Mouse (Mus musculus): ENCODE measurements around the gene Arl15. TPM values are rescaled to one million over a fixed set of nuclear protein-coding genes. Genes with fewer than 3 reads are reported as not detected.

The Arl15 gene
- polyA plus RNA-seq, 1 experiment from 2014 or later = 4.9 TPM

DNA sequence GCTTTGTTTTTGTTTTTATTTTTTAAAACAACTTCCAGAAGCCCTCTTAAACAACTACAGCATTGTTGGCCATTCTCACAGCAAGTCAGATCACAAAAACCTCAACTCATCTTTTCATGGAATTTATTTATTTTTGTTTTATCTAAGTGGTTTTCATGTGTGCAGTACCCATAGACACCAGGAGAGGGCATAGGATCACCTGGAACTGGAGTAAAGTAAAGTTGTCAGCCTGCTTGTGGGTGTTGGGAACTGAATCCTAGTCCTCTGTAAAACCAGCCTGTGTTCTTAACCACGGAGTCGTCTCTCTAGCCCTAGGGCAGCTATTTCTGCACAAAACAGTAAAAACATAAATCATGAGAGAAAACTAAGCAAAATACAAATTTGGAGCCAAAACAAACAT lies 334.1 kb downstream of the Arl15 start:
- TF ChIP-seq CTCF (IDR thresholded peaks at IDR 0.05; ENCODE audit: low read depth) = peak; percentile 39
- 97% methylated on average over 2 of the region's 2 CpGs for WGBS
- Histone ChIP-seq H3K36me3 (ENCODE audit: control insufficient read depth, insufficient read depth) (no peaks in the 10 kb centered on the region), H3K4me3 (ENCODE audit: low read depth, low read length) (no peak overlapping the region), H3K27ac (ENCODE audit: low read depth, low read length) (no peak overlapping the region), H3K9me3 (ENCODE audit: control insufficient read depth) (no peaks in the 10 kb centered on the region), H3K27me3 (replicated peaks; ENCODE audit: control insufficient read depth, insufficient read depth, low read length) (no peaks in the 10 kb centered on the region), H3K4me1 (replicated peaks; ENCODE audit: control insufficient read depth, insufficient read depth, low read length) (no peaks in the 10 kb centered on the region), H3K9ac (ENCODE audit: low read depth, low read length) (no peak overlapping the region), H3K4me2 (replicated peaks; ENCODE audit: low read depth) (no peak overlapping the region)
- no peak for ATAC-seq

DNA sequence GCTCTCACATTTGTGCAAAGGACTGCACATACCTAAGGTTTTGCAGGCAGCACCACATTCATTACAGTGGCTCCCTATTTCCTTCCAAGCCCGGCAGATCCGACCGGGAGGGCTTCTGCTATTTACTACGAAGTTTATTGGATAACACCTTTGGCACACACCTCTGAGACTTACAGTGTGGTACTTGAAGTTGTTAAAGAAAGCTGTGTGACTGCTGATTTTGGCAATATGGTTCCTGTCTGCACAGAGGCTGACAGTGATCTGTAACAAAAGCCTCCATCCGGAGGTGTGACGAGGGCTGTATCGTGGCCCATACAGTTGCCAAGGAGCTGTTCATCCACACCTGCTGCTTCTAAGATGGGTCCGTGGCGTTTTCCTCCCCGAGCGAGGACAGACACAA lies 335.7 kb downstream of the Arl15 start:
- no peak overlapping the region for H3K4me2 ChIP-seq (replicated peaks; ENCODE audit: low read depth)
- WGBS = 83% methylated on average over 11 of the region's 11 CpGs
- TF ChIP-seq CTCF (IDR thresholded peaks at IDR 0.05; ENCODE audit: low read depth) = no peak
- ATAC-seq = no peak
- H3K4me3 ChIP-seq (ENCODE audit: low read depth, low read length) = no peak overlapping the region
- H3K36me3 ChIP-seq (ENCODE audit: control insufficient read depth, insufficient read depth) = no peaks in the 10 kb centered on the region
- H3K27ac ChIP-seq (ENCODE audit: low read depth, low read length) = no peak overlapping the region
- H3K9me3 ChIP-seq (ENCODE audit: control insufficient read depth) = no peaks in the 10 kb centered on the region
- H3K4me1 ChIP-seq (replicated peaks; ENCODE audit: control insufficient read depth, insufficient read depth, low read length) = no peaks in the 10 kb centered on the region
- no peak overlapping the region for H3K9ac ChIP-seq (ENCODE audit: low read depth, low read length)
- no peaks in the 10 kb centered on the region for H3K27me3 ChIP-seq (replicated peaks; ENCODE audit: control insufficient read depth, insufficient read depth, low read length)

GRCm38 (mm10) chr13:114130566-114131319 lies 336.4 kb downstream of the Arl15 start:
- 52% methylated on average over 11 of the region's 11 CpGs for WGBS
- no peak for ATAC-seq
- TF ChIP-seq CTCF (IDR thresholded peaks at IDR 0.05; ENCODE audit: low read depth) = no peak
- H3K9me3 ChIP-seq (ENCODE audit: control insufficient read depth) = no peaks in the 10 kb centered on the region
- H3K4me3 ChIP-seq (ENCODE audit: low read depth, low read length) = no peak overlapping the region
- H3K9ac ChIP-seq (ENCODE audit: low read depth, low read length) = no peak overlapping the region
- H3K4me1 ChIP-seq (replicated peaks; ENCODE audit: control insufficient read depth, insufficient read depth, low read length) = no peaks in the 10 kb centered on the region
- H3K4me2 ChIP-seq (replicated peaks; ENCODE audit: low read depth) = no peak overlapping the region
- H3K27ac ChIP-seq (ENCODE audit: low read depth, low read length) = no peak overlapping the region
- no peaks in the 10 kb centered on the region for H3K27me3 ChIP-seq (replicated peaks; ENCODE audit: control insufficient read depth, insufficient read depth, low read length)
- no peaks in the 10 kb centered on the region for H3K36me3 ChIP-seq (ENCODE audit: control insufficient read depth, insufficient read depth)

DNA sequence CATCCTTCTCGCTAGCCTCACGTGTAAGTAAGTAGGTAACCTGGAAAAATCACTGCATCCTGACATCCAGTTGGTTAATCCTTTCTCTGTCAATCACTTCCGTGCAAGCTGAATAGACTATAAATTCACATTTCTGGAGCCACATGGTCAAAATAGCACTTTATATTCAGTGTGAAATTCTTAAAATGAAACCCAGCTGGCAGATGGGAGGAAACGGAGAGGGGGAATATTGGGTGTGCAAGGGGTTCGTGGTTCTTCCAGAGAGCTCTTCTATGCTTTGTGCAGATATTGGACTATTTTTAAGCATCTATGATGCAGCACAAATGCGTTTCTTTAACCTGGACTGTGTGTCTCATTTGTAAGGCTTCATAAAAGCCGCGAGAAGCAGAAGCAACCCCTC lies 344.6 kb downstream of the Arl15 start:
- Histone ChIP-seq H3K4me1 (replicated peaks; ENCODE audit: control insufficient read depth, insufficient read depth, low read length) (no peaks in the 10 kb centered on the region), H3K4me2 (replicated peaks; ENCODE audit: low read depth) (no peak overlapping the region), H3K9me3 (ENCODE audit: control insufficient read depth) (no peaks in the 10 kb centered on the region), H3K9ac (ENCODE audit: low read depth, low read length) (no peak overlapping the region), H3K27ac (ENCODE audit: low read depth, low read length) (no peak overlapping the region), H3K36me3 (ENCODE audit: control insufficient read depth, insufficient read depth) (no peaks in the 10 kb centered on the region), H3K27me3 (replicated peaks; ENCODE audit: control insufficient read depth, insufficient read depth, low read length) (no peaks in the 10 kb centered on the region), H3K4me3 (ENCODE audit: low read depth, low read length) (no peak overlapping the region)
- no peak for TF ChIP-seq CTCF (IDR thresholded peaks at IDR 0.05; ENCODE audit: low read depth)
- ATAC-seq = no peak
- WGBS = 88% methylated on average over 8 of the region's 8 CpGs

DNA sequence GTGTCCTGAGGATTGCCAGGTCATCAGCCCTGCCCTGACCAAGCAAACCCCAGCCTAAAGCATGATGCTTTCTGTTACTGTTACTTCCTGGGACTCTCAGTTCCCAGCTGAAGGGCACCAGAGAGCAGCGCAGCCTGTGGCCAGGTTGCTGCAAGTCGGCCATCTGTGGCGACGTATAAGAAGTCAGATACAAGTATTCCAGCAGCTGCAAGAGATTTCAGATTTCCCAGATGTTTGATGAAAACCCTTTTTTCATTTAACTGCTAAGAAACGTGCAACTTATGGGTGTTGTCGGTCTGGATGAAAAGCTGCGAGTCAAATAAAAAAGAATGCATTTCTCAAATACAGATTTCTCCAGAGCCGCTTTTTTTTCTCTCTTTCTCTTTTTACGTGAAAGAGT lies 345.3 kb downstream of the Arl15 start:
- Histone ChIP-seq H3K4me3 (ENCODE audit: low read depth, low read length) (no peak overlapping the region), H3K4me2 (replicated peaks; ENCODE audit: low read depth) (no peak overlapping the region), H3K27me3 (replicated peaks; ENCODE audit: control insufficient read depth, insufficient read depth, low read length) (no peaks in the 10 kb centered on the region), H3K9me3 (ENCODE audit: control insufficient read depth) (no peaks in the 10 kb centered on the region), H3K36me3 (ENCODE audit: control insufficient read depth, insufficient read depth) (no peaks in the 10 kb centered on the region), H3K27ac (ENCODE audit: low read depth, low read length) (no peak overlapping the region), H3K9ac (ENCODE audit: low read depth, low read length) (no peak overlapping the region), H3K4me1 (replicated peaks; ENCODE audit: control insufficient read depth, insufficient read depth, low read length) (no peaks in the 10 kb centered on the region)
- ATAC-seq = no peak
- 80% methylated on average over 9 of the region's 9 CpGs for WGBS
- TF ChIP-seq CTCF (IDR thresholded peaks at IDR 0.05; ENCODE audit: low read depth) = no peak

- ATAC-seq = no peak
- Histone ChIP-seq H3K4me3 (ENCODE audit: low read depth, low read length) (no peak overlapping the region), H3K4me1 (replicated peaks; ENCODE audit: control insufficient read depth, insufficient read depth, low read length) (no peaks in the 10 kb centered on the region), H3K27me3 (replicated peaks; ENCODE audit: control insufficient read depth, insufficient read depth, low read length) (no peaks in the 10 kb centered on the region), H3K27ac (ENCODE audit: low read depth, low read length) (no peak overlapping the region), H3K9me3 (ENCODE audit: control insufficient read depth) (no peaks in the 10 kb centered on the region), H3K4me2 (replicated peaks; ENCODE audit: low read depth) (no peak overlapping the region), H3K36me3 (ENCODE audit: control insufficient read depth, insufficient read depth) (no peaks in the 10 kb centered on the region), H3K9ac (ENCODE audit: low read depth, low read length) (no peak overlapping the region)
- 0 out of 2 replicates have a peak, but pooled peaks have one; percentile 19 for TF ChIP-seq CTCF (IDR thresholded peaks at IDR 0.05; ENCODE audit: low read depth)
- WGBS = 89% methylated on average over 8 of the region's 8 CpGs
Measured at GRCm38 (mm10) chr13:114142826-114143225, 348.5 kb downstream of the Arl15 start.

Measured in intestine, postnatal 0 days (tissue).